Mouse (Mus musculus) E14TG2a.4 (cell line): ENCODE results near the gene Asrgl1.

Source experiments
- CTCF ChIP-seq: conservative IDR thresholded peaks from 2 replicates; pipeline ENCODE4 v1.5.1; 2014; ENCODE audit warnings: low read length
- NANOG ChIP-seq: IDR thresholded peaks from 2 replicates; pipeline ENCODE4 v1.6.1; 2014; ENCODE audit warnings: borderline replicate concordance, low read length, mixed read lengths

GRCm38 (mm10) chr19:9105101-9105685, 30.2 kb downstream of the Asrgl1 start:
- TF ChIP-seq CTCF (no peak), NANOG (no peak)
